Mouse (Mus musculus): Measurements from ENCODE around the gene Ikzf4. TPM values are rescaled to one million over a fixed set of nuclear protein-coding genes. Genes with fewer than 3 reads are reported as not detected.
"Not testable (repeated sequence)": the region's sequence is repeated elsewhere in the genome, so short reads cannot be mapped to it uniquely, and the experiment has no call there.

The Ikzf4 gene
- polyA plus RNA-seq, 1 experiment: 0.69 TPM

DNA sequence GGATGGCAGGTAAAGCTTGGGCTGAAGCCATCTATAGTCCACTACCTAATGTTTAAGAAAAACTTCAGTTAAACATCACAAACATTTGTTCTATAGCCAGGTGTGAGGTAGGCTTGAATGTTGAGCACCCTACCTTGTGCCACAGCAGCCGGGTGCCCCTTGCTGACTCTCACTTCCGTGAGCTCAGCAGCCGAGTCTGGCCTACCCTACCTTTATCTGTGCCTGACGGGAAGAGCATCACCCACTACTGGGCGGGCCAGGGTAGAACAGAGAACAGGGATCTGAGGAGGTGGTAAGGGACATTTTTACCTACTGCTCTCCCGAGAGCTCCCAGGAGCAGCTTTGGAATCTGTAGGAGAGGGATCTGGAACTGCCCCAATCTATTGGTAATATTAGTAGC is 3.0 kb downstream of the Ikzf4 start:
- no peak for DNase-seq (ENCODE audit: low read depth, low spot score)
- 90% methylated on average over 6 of the region's 6 CpGs for WGBS

GRCm38 (mm10) chr10:128641871-128642270 is 3.9 kb downstream of the Ikzf4 start:
- no peak for DNase-seq (ENCODE audit: low read depth, low spot score)
- 77% methylated on average over 7 of the region's 7 CpGs for WGBS

GRCm38 (mm10) chr10:128640891-128641290 is 4.9 kb downstream of the Ikzf4 start:
- no peak for DNase-seq (ENCODE audit: low read depth, low spot score)
- 94% methylated on average over 15 of the region's 15 CpGs for WGBS

DNA sequence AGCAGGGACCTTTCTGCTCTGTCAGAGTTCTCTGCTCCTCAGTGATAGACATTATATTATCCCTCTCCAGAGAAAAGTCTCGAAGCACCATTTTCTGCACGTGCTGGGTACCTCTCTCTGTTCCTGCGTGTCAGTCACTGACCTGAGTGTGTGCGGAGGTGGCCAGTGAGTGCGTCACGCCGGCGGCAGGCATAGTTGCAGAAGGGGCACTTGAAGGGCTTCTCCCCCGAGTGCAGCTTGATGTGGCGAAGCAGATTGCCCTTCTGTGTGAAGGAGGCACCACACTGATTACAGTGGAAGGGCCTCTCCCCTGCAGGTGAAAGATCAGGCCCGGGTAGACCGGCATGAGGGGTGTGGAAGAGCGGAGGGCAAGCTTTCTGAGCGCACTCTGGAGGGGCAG is 5.8 kb downstream of the Ikzf4 start:
- WGBS: 89% methylated on average over 14 of the region's 14 CpGs
- DNase-seq (ENCODE audit: low read depth, low spot score): no peak

DNA sequence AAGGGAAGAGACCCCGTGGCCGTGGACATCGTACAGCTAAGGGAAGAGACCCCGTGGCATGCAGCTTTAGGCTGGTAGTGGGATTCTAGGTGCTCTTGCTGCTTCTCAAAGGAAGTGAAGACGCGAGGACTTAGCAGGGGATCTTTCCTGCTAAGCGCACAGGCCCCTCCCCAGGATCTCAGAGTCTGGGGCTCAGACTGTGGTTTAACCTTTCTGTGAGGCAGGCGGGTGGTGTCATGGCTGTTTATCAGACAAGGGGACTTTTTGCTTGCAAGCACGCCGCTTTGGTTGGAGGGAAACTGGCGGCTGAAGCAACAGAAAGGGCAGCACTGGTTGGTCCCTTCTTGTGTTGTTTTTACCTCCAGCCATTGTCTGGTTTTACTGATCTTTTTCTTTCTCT is 8.8 kb downstream of the Ikzf4 start:
- 52% methylated on average over 11 of the region's 11 CpGs for WGBS
- DNase-seq (ENCODE audit: low read depth, low spot score): no peak

DNA sequence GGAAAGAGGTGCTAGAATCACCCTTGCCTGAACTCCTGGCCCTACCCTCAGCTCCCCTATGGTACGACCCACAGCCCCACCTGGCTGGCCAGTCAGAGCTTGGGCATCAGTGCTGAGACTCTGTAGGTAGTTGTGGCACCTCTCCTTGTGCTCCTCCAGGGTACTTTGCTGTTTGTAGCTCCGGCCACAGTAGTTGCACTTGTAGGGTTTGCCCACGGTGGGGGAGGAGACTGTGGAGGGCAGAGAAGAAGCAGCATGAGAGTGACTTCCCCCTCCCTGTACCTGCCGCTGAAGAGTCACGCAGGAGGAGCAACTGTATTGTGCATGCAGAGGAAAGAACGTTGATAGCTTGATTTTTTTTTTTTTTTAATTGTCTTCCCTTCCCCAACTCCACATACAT is 9.2 kb downstream of the Ikzf4 start:
- no peak for DNase-seq (ENCODE audit: low read depth, low spot score)
- 54% methylated on average over 6 of the region's 6 CpGs for WGBS

GRCm38 (mm10) chr10:128635697-128636096 is 10.1 kb downstream of the Ikzf4 start:
- DNase-seq (ENCODE audit: low read depth, low spot score): no peak
- 88% methylated on average over 13 of the region's 13 CpGs for WGBS

GRCm38 (mm10) chr10:128631571-128631970 is 14.2 kb downstream of the Ikzf4 start:
- WGBS: 11% methylated on average over 6 of the region's 6 CpGs
- no peak for DNase-seq (ENCODE audit: low read depth, low spot score)

DNA sequence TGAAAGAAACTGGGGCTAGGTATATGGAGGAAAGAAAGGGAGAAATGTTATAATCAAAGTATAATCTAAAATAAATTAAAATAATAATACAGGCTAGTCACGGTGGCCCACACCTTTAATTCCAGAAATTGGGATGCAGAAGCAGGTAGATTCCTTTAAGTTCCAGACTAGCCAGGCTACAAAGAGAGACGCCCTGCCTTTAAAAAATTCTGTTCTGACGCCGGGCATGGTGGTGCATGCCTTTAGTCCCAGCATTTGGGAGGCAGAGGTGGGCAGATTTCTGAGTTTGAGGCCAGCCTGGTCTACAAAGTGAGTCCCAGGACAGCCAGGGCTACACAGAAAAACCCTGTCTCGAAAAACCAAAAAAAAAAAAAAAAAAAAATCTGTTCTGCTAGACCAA is 15.5 kb downstream of the Ikzf4 start:
- DNase-seq (ENCODE audit: low read depth, low spot score): not testable (repeated sequence)
- WGBS: 88% methylated on average over 5 of the region's 5 CpGs

GRCm38 (mm10) chr10:128629746-128630145 is 16.0 kb downstream of the Ikzf4 start:
- no peak for DNase-seq (ENCODE audit: low read depth, low spot score)
- 85% methylated on average over 2 of the region's 2 CpGs for WGBS

GRCm38 (mm10) chr10:128627398-128628317 is 18.1 kb downstream of the Ikzf4 start:
- no peak for DNase-seq (ENCODE audit: low read depth, low spot score)
- 60% methylated on average over 10 of the region's 10 CpGs for WGBS

- 2% methylated on average over 40 of the region's 40 CpGs for WGBS
- DNase-seq (ENCODE audit: low read depth, low spot score): peak; percentile 98
These were observed 19.2 kb downstream of the Ikzf4 start, which contains the start of gene Rps26 for GRCm38 (mm10) chr10:128626311-128627310. Rps26 (minus strand) TSS chr10:128626747.

- 27% methylated on average over 7 of the region's 7 CpGs for WGBS
- DNase-seq (ENCODE audit: low read depth, low spot score): no peak
These were observed 20.4 kb downstream of the Ikzf4 start for GRCm38 (mm10) chr10:128625287-128625894.

- WGBS: 78% methylated on average over 4 of the region's 4 CpGs
- DNase-seq (ENCODE audit: low read depth, low spot score): not testable (repeated sequence)
These were observed 22.6 kb downstream of the Ikzf4 start for GRCm38 (mm10) chr10:128623106-128623613.

DNA sequence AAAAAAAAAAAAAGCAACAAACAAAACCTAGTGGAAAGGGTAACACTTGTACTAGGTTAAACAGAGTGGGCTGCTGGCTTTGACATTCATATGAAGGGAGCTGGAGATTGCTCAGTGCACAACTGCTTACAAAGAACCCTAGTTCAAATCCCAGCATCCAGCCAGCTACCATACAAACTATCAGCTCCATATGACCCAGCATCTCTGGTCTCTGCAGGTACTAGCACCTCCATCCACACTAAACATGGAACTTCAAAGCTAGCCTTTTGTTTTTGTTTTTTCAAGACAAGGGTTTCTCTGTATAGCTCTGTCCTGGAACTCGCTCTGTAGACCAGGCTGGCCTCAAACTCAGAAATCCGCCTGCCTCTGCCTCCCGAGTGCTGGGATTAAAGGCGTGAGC is 23.1 kb downstream of the Ikzf4 start:
- WGBS: 92% methylated on average over 4 of the region's 4 CpGs
- no peak for DNase-seq (ENCODE audit: low read depth, low spot score)

- DNase-seq (ENCODE audit: low read depth, low spot score): no peak
- 68% methylated on average over 3 of the region's 3 CpGs for WGBS
These were observed 23.7 kb downstream of the Ikzf4 start for GRCm38 (mm10) chr10:128621986-128622520.

DNA sequence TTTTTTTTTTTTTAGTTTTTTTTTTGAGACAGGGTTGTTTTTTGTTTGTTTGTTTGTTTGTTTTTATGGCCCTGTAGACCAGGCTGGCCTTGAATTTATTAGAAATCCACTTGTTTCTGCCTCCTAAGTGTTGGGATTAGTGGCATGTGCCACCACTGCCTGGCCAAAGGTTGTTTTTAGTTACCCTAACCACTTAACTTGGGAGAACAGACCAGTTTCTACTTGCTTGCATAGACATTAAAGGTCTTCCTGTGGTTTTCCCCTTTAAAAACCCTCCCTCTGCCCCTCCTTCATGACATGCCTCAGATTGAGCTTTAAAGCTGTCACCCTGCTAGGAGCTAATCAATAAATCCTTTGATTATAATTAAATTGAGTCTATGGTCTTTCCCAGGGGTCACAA is 25.6 kb downstream of the Ikzf4 start:
- no peak for DNase-seq (ENCODE audit: low read depth, low spot score)

DNA sequence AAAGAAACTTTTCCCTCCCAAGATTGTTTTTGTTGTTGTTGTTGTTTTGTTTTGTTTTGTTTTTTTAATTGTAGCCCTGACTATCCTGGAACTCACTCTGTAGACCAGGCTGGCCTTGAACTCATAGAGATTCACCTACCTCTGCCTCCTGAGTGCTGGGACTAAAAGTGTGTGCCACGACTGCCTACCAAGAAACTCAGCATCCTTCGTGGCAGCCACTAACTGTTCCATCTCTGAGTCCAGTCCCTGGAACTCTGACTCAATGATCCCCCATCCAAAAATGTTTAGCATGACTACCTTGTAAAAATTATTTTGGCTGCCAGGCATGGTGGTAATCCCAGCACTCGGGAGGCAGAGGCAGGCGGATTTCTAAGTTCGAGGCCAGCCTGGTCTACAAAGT is 26.6 kb downstream of the Ikzf4 start:
- WGBS: 87% methylated on average over 5 of the region's 5 CpGs
- not testable (repeated sequence) for DNase-seq (ENCODE audit: low read depth, low spot score)

DNA sequence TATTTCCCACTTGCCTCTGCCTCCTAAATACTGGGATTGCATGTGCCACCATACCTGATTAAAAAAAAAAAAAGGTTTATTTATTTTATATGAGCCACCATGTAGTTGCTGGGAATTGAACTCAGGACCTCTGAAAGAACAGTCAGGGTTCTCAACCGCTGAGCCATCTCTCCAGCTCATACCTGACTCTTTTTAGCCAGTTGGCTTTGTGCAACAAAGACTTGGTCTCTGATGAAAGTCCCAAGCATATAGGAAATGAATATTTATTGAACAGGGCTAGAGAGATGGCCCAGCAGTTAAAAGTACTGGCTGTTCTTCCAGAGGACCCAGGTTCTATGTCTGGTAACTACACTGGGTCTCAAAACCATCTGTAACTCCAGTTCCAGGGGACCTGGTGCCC is 27.2 kb downstream of the Ikzf4 start:
- WGBS: 95% methylated on average over 1 of the region's 1 CpGs

More for the DNA sequence above, 27.2 kb downstream of the Ikzf4 start:
- no peak for DNase-seq (ENCODE audit: low read depth, low spot score)
